Mouse (Mus musculus) cerebellum, adult 2 months (tissue): ENCODE results near the gene Dpy19l3.

Experiments used
- CTCF ChIP-seq: fragments of 200-500 bp; IDR thresholded peaks from 2 replicates; pipeline ENCODE4 v1.5.1; 2011; ENCODE audit warnings: low read depth, mild to moderate bottlenecking, control low read depth, low read length, moderate library complexity, borderline replicate concordance; ENCODE audit not compliant: insufficient read depth
- POLR2A ChIP-seq: fragments of 200-500 bp; IDR thresholded peaks from 2 replicates; pipeline ENCODE4 v1.6.1; 2011; ENCODE audit warnings: low read length, control low read depth, borderline replicate concordance; ENCODE audit not compliant: insufficient read depth

- no peak for TF ChIP-seq CTCF
- TF ChIP-seq POLR2A = no peak
These were observed 9.0 kb downstream of the Dpy19l3 start for GRCm38 (mm10) chr7:35745281-35745702.
